Mouse (Mus musculus): ENCODE measurements at regions not wholly inside any gene's neighbourhood (a gene's known extent, or its start where the extent isn't known, plus 50 kb on each side); places are given as distances from the start of the nearest gene placed in this dataset.

DNA sequence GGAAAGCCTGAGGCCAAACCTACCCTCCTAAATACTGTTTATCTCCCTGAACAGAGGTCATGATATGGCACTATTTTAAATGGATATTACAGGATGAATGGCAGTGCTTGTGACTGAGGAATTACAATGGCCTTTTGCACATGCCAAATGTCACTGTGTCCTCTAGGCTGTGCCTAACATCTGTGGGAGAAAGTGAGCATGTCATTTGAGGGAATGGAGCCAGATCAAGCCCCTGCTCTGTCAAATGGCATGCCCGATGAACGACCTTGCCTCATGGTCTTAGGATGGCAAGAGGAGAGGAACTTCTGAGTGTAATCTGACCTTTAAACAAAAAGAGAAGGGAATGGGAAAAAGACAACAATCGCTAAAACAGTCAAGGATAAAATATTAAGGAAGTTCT, 827.0 kb downstream of the Gsdmc2 start:
- H3K4me3 ChIP-seq (ENCODE audit: low read depth, low read length), result no peak overlapping the region
- H3K4me1 ChIP-seq (ENCODE audit: control insufficient read depth, insufficient read depth, low read length), result no peaks in the 10 kb centered on the region
- no peak for ATAC-seq (ENCODE audit: insufficient read depth, low FRiP score, low TSS enrichment)
- no peaks in the 10 kb centered on the region for H3K27me3 ChIP-seq (ENCODE audit: control insufficient read depth, insufficient read depth, low read length)
- DNase-seq (ENCODE audit: low spot score), result no peak
- no peaks in the 10 kb centered on the region for H3K36me3 ChIP-seq (ENCODE audit: control insufficient read depth, insufficient read depth, low read length)
- no peak overlapping the region for H3K27ac ChIP-seq (ENCODE audit: low read depth, low read length)
- no peak overlapping the region for H3K9ac ChIP-seq (ENCODE audit: low read length)
- no peaks in the 10 kb centered on the region for H3K9me3 ChIP-seq (ENCODE audit: control insufficient read depth, low read length)
- H3K4me2 ChIP-seq (ENCODE audit: low read depth), result no peak overlapping the region
- 59% methylated on average over 3 of the region's 3 CpGs for WGBS

DNA sequence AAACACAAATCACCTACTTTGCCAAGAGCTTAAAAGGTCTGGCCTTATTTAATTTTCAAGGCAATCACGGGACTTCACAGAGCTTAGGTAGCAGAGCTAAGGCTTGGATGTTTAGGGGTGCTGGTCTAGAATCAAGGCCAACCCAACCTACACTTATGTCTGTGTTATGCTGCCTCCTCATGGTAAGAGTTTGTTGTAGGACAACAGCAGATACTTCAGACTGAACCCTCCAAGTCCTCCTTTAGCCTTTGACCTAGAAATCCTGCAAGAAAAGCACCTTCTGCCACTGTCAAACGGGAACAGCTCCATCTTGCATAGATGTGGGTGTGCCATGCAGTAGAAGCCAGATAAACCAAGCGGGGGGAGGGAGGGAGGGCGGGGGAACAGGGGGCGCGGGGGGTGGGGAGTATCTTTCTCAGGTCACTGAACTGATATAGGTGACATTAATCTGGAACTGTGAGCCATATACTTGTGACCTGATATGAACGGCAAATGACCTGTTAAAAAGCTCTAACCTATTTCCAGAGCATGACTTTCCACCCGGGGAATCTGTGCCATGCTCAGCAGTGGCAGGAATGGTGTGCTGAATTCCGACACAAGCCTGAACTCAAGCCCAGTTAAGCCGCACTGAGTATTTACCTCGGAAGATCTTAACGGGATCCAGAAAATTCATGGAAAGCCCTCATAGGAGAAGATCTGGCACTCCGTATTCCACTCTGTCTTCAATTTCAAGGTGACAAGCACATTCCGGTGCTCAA, 838.3 kb downstream of the Gsdmc2 start:
- no peak for DNase-seq (ENCODE audit: low spot score)
- Histone ChIP-seq H3K9ac (ENCODE audit: low read length) (no peak overlapping the region), H3K36me3 (ENCODE audit: control insufficient read depth, insufficient read depth, low read length) (no peaks in the 10 kb centered on the region), H3K4me3 (ENCODE audit: low read depth, low read length) (no peak overlapping the region), H3K27me3 (ENCODE audit: control insufficient read depth, insufficient read depth, low read length) (no peaks in the 10 kb centered on the region), H3K9me3 (ENCODE audit: control insufficient read depth, low read length) (no peaks in the 10 kb centered on the region), H3K27ac (ENCODE audit: low read depth, low read length) (no peak overlapping the region), H3K4me1 (ENCODE audit: control insufficient read depth, insufficient read depth, low read length) (no peaks in the 10 kb centered on the region), H3K4me2 (ENCODE audit: low read depth) (no peak overlapping the region)
- no peak for ATAC-seq (ENCODE audit: insufficient read depth, low FRiP score, low TSS enrichment)
- WGBS, result 84% methylated on average over 14 of the region's 14 CpGs

DNA sequence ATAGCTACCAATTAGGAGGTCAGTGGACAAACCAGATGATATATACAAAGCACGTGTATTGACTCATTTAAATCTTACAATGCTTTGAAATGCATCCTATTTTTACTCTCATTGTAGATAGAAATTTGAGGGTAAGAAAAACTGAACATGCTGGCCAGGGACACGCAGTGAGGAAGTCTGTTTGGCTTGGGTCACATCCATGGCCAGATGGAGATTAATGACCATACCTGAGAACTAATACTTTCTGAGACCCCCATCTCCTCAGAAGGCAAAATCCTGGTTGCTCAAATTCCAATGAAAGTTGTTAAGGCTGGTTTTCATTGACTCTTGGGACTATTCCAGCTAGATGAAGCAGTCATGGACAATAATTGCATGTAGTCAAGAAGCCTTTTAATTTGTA, 850.3 kb downstream of the Gsdmc2 start:
- Histone ChIP-seq H3K9ac (ENCODE audit: low read length) (no peak overlapping the region), H3K4me1 (ENCODE audit: control insufficient read depth, insufficient read depth, low read length) (no peaks in the 10 kb centered on the region), H3K4me3 (ENCODE audit: low read depth, low read length) (no peak overlapping the region), H3K4me2 (ENCODE audit: low read depth) (no peak overlapping the region), H3K27ac (ENCODE audit: low read depth, low read length) (no peak overlapping the region), H3K27me3 (ENCODE audit: control insufficient read depth, insufficient read depth, low read length) (no peaks in the 10 kb centered on the region), H3K9me3 (ENCODE audit: control insufficient read depth, low read length) (no peaks in the 10 kb centered on the region), H3K36me3 (ENCODE audit: control insufficient read depth, insufficient read depth, low read length) (no peaks in the 10 kb centered on the region)
- ATAC-seq (ENCODE audit: insufficient read depth, low FRiP score, low TSS enrichment), result no peak
- DNase-seq (ENCODE audit: low spot score), result no peak
- 81% methylated on average over 2 of the region's 2 CpGs for WGBS

DNA sequence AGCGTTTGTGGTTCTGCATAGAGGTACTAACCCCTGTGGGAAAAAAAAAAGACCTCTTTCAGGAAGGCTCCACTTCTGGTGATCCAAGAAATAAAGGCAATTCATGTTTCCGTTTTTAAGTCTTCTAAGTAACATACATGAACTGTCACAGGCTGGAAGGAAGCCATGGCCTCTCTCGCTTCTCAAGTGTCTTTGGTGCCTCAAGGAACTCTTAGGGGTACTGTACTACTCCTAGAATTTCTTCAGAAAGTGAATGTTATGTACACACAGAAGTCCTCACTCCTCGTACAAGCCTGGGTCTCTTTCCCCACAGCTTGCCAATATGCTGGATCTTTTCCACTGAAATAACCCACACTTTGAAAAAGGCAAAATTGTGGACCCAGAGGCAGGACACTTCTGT, 858.1 kb downstream of the Gsdmc2 start:
- DNase-seq (ENCODE audit: low spot score) (no peak), ATAC-seq (ENCODE audit: insufficient read depth, low FRiP score, low TSS enrichment) (no peak)
- Histone ChIP-seq H3K4me3 (ENCODE audit: low read depth, low read length) (no peak overlapping the region), H3K9me3 (ENCODE audit: control insufficient read depth, low read length) (no peaks in the 10 kb centered on the region), H3K27ac (ENCODE audit: low read depth, low read length) (no peak overlapping the region), H3K4me2 (ENCODE audit: low read depth) (no peak overlapping the region), H3K36me3 (ENCODE audit: control insufficient read depth, insufficient read depth, low read length) (no peaks in the 10 kb centered on the region), H3K9ac (ENCODE audit: low read length) (no peak overlapping the region), H3K4me1 (ENCODE audit: control insufficient read depth, insufficient read depth, low read length) (no peaks in the 10 kb centered on the region), H3K27me3 (ENCODE audit: control insufficient read depth, insufficient read depth, low read length) (no peaks in the 10 kb centered on the region)
- 90% methylated on average over 4 of the region's 4 CpGs for WGBS

DNA sequence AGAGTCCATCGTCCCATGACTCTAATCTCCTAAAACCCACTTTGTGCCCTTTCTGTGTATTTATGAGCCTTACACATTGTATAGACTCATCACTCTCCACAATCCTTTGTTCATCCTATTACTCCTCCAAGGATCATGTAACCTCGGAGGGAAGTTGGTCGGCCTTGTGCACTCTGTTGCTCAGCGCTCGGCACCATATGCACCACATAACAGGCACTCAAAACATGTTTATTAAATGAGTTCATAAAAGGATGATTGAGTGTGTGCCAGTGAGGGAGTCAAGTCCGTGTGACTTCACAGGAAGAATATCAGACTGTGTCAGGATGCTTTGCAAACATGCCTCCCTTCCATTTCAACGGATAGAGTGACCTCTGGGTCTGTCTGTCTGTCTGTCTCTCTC, 858.8 kb downstream of the Gsdmc2 start:
- Histone ChIP-seq H3K27ac (ENCODE audit: low read depth, low read length) (no peak overlapping the region), H3K36me3 (ENCODE audit: control insufficient read depth, insufficient read depth, low read length) (no peaks in the 10 kb centered on the region), H3K4me3 (ENCODE audit: low read depth, low read length) (no peak overlapping the region), H3K9me3 (ENCODE audit: control insufficient read depth, low read length) (no peaks in the 10 kb centered on the region), H3K27me3 (ENCODE audit: control insufficient read depth, insufficient read depth, low read length) (no peaks in the 10 kb centered on the region), H3K4me1 (ENCODE audit: control insufficient read depth, insufficient read depth, low read length) (no peaks in the 10 kb centered on the region), H3K4me2 (ENCODE audit: low read depth) (no peak overlapping the region), H3K9ac (ENCODE audit: low read length) (no peak overlapping the region)
- WGBS, result 82% methylated on average over 7 of the region's 7 CpGs
- ATAC-seq (ENCODE audit: insufficient read depth, low FRiP score, low TSS enrichment) (no peak), DNase-seq (ENCODE audit: low spot score) (no peak)

DNA sequence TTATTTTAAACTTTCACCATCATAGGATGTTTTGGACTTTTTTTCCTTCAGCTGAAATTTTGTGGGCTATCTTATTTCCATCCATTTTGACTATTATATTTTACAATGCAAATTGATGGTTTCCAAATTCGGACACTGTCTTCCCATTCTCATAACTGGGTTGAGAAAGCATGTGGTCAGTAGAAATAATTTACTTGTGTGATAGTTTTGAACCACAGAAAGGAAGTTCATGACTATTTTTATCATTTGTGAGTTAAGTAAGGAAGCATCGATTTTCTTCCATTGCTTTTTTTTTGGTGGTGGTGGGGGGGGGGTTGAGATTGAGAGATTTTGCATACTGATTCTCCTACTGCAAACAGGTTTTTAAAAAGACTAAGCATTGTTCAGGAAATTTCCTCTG, 874.4 kb downstream of the Gsdmc2 start:
- Histone ChIP-seq H3K4me2 (ENCODE audit: low read depth) (no peak overlapping the region), H3K36me3 (ENCODE audit: control insufficient read depth, insufficient read depth, low read length) (no peaks in the 10 kb centered on the region), H3K9ac (ENCODE audit: low read length) (no peak overlapping the region), H3K27ac (ENCODE audit: low read depth, low read length) (no peak overlapping the region), H3K4me1 (ENCODE audit: control insufficient read depth, insufficient read depth, low read length) (no peaks in the 10 kb centered on the region), H3K9me3 (ENCODE audit: control insufficient read depth, low read length) (no peaks in the 10 kb centered on the region), H3K4me3 (ENCODE audit: low read depth, low read length) (no peak overlapping the region), H3K27me3 (ENCODE audit: control insufficient read depth, insufficient read depth, low read length) (no peaks in the 10 kb centered on the region)
- ATAC-seq (ENCODE audit: insufficient read depth, low FRiP score, low TSS enrichment) (no peak), DNase-seq (ENCODE audit: low spot score) (no peak)
- WGBS, result 86% methylated on average over 2 of the region's 2 CpGs

DNA sequence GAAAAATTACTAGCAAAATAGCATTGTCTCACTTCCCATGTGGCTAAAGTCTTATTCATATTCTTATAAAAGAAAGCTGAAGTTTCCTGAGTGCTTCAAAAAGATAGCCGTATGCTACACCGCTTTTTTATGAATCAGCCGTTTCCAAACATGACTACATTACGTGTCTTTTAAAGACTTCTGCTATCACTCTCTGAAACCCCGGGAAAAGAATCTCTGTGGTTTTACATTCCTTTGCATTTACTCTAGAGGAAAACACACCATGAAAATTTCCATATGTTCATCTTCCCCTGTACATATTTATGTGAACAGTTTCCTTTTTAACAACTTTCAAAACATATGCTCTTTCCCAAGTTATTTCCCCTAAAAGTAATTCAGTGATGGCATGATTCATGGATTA, 882.3 kb downstream of the Gsdmc2 start:
- ATAC-seq (ENCODE audit: insufficient read depth, low FRiP score, low TSS enrichment) (no peak), DNase-seq (ENCODE audit: low spot score) (no peak)
- Histone ChIP-seq H3K4me3 (ENCODE audit: low read depth, low read length) (no peak overlapping the region), H3K4me2 (ENCODE audit: low read depth) (no peak overlapping the region), H3K4me1 (ENCODE audit: control insufficient read depth, insufficient read depth, low read length) (no peaks in the 10 kb centered on the region), H3K27me3 (ENCODE audit: control insufficient read depth, insufficient read depth, low read length) (no peaks in the 10 kb centered on the region), H3K36me3 (ENCODE audit: control insufficient read depth, insufficient read depth, low read length) (no peaks in the 10 kb centered on the region), H3K9me3 (ENCODE audit: control insufficient read depth, low read length) (no peaks in the 10 kb centered on the region), H3K27ac (ENCODE audit: low read depth, low read length) (no peak overlapping the region), H3K9ac (ENCODE audit: low read length) (no peak overlapping the region)
- WGBS, result 90% methylated on average over 5 of the region's 5 CpGs

DNA sequence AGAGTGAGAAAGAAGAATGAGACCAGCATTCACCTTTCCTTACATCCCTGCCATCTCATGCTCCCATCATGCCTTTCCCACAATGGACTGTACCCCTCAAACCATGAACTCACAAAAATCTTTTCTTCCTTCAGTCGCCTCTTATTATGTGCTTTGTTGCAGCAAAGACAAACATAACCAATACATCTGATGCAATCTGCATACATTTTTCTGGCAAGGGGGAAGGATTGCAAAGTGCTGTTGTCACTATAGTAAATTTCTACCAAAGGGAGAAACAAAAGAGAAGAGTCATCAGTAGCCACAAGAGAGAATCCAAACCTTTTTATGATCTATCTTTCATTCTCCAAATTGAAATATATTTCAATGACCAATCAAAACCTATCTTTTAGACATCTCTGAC, 884.4 kb downstream of the Gsdmc2 start:
- Histone ChIP-seq H3K9me3 (ENCODE audit: control insufficient read depth, low read length) (no peaks in the 10 kb centered on the region), H3K36me3 (ENCODE audit: control insufficient read depth, insufficient read depth, low read length) (no peaks in the 10 kb centered on the region), H3K9ac (ENCODE audit: low read length) (no peak overlapping the region), H3K4me2 (ENCODE audit: low read depth) (no peak overlapping the region), H3K4me3 (ENCODE audit: low read depth, low read length) (no peak overlapping the region), H3K27ac (ENCODE audit: low read depth, low read length) (no peak overlapping the region), H3K27me3 (ENCODE audit: control insufficient read depth, insufficient read depth, low read length) (no peaks in the 10 kb centered on the region), H3K4me1 (ENCODE audit: control insufficient read depth, insufficient read depth, low read length) (no peaks in the 10 kb centered on the region)
- DNase-seq (ENCODE audit: low spot score) (no peak), ATAC-seq (ENCODE audit: insufficient read depth, low FRiP score, low TSS enrichment) (no peak)
- 85% methylated on average over 1 of the region's 1 CpGs for WGBS

DNA sequence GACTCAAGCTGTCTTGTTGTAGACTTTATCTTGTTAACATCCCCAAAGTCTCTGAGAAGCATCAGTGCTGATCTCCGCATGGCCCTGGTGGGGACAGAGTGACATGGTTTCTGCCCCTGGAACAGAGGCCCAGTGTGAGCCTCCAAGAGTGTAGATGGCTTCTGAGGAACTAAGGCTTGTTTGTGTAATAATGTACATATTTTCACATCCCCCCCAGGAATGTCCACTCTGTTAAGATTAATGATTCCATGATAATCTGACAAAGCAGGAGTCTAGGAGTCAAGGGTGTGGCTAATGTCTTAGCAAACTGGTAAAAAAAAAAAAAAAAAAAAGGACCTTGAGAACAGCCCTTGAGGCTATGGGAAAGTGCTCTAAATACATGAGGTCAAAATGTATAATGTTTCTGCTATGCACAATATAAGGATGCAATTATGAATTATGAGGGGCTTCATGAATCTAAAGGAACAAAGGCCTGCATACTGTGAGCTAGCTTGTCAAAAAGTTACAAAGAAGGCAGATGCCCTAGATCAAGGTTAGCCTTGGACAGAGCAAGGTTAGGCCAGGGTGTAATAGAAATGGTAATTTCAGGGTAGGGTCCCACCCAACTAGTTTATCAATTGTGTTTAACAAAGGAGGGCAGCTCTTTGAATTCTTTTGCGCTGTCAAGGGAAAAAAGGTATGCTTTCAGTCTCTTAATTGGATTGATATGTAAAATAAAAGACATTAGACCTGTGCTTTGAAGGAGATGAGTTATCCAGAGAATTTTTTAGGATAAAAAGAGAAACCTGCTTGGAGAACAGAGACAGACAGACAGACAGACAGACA, 886.3 kb downstream of the Gsdmc2 start:
- Histone ChIP-seq H3K4me2 (ENCODE audit: low read depth) (no peak overlapping the region), H3K36me3 (ENCODE audit: control insufficient read depth, insufficient read depth, low read length) (no peaks in the 10 kb centered on the region), H3K27me3 (ENCODE audit: control insufficient read depth, insufficient read depth, low read length) (no peaks in the 10 kb centered on the region), H3K27ac (ENCODE audit: low read depth, low read length) (no peak overlapping the region), H3K4me1 (ENCODE audit: control insufficient read depth, insufficient read depth, low read length) (no peaks in the 10 kb centered on the region), H3K9me3 (ENCODE audit: control insufficient read depth, low read length) (no peaks in the 10 kb centered on the region), H3K9ac (ENCODE audit: low read length) (no peak overlapping the region), H3K4me3 (ENCODE audit: low read depth, low read length) (no peak overlapping the region)
- no peak for DNase-seq (ENCODE audit: low spot score)
- whole genome bisulfite sequencing, result 75% methylated on average over 2 of the region's 2 CpGs
- ATAC-seq (ENCODE audit: insufficient read depth, low FRiP score, low TSS enrichment), result no peak
